Mouse (Mus musculus) retina, postnatal 1 day (tissue): ENCODE data around the gene Pptc7.

Experiments
- DNase-seq: peaks from one replicate; pipeline ENCODE4 v3.0.0-alpha.2; 2012

The Pptc7 gene

GRCm38 (mm10) chr5:122284183-122285028 is at the start of gene Pptc7:
Gene Pptc7, plus strand, starts transcription at chr5:122284365.
- peak; percentile 94 for DNase-seq

GRCm38 (mm10) chr5:122235196-122235836 is 48.8 kb upstream of the Pptc7 start:
- no peak for DNase-seq

DNA sequence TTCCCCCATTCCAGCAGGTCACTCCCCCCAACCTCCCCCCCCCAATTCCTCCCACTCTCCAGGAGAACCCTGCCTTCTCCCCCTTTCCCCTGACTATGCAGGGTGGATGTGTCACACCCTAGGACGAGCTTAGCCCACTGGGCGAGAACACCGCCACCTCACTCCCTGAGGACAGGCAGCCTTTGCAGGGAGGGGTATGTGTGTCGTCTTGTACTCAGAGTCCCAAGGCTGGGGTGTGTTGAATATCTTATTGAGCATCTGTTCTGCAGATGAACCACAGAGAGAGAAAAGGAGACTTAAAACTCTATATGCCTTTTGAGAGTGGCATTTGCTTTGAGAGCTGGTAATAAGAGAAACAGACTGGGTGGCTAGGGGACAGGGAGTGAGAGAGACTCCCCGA is 47.0 kb upstream of the Pptc7 start:
- DNase-seq, result no peak

DNA sequence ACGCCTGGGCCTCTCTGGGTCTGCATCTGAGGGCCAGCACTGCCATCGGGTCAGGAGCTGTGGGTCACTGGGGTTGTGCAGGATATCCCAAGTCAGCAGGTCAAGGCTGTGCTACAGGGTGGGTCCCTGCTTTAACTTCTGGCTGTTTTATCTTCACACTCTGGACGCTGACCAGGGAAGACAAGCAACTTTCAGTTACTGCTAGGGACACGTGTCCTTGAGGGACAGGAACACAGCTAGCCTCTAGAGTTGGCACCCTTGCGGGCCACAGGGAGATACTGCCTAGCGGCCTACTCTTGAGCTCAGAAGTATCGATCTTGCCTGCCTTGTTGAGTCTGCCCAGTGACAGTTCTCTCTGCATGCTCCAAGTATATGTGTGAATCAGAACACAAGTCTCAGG is 44.5 kb upstream of the Pptc7 start:
- no peak for DNase-seq

- DNase-seq, result no peak
These were observed 43.6 kb upstream of the Pptc7 start for GRCm38 (mm10) chr5:122240521-122240920.

- DNase-seq, result no peak
These were observed 43.2 kb upstream of the Pptc7 start for GRCm38 (mm10) chr5:122240989-122241388.

- DNase-seq, result no peak
These were observed 41.5 kb upstream of the Pptc7 start for GRCm38 (mm10) chr5:122242521-122243123.

DNA sequence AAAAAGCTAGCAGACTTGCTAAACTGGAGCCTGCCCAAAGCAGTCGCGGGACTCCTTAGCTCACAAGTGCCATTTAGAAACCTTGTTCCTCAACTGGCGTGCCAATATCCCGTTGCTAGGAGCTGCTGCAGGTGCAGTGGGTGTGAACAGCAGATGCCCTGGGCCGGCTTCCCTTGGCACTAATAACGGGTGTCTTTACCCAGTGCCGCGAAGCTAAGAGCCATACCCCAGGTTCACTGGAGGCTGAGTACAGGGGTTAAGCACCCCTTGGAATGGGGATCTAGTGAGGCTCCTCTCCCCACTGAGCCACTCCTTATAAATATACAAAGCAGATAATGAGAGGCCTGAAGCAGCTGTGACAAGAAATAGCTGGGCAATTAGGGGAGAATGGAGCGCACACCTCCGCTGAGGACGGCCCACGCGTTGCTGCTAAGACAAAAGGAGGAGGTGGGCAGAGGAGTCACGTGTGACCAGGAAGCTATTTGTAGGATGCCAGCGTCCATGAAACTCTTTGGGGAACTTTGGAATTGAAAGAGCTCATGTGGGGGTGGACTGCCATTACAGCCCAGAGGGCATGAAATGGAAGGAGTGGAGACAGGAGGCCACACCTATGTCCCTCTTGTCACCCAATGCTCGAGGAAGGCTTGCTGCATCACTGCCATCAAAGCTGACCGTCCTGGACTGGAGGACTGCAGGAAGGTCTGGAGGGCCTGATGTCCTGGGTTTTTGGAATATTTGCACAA is 40.2 kb upstream of the Pptc7 start:
- no peak for DNase-seq

DNA sequence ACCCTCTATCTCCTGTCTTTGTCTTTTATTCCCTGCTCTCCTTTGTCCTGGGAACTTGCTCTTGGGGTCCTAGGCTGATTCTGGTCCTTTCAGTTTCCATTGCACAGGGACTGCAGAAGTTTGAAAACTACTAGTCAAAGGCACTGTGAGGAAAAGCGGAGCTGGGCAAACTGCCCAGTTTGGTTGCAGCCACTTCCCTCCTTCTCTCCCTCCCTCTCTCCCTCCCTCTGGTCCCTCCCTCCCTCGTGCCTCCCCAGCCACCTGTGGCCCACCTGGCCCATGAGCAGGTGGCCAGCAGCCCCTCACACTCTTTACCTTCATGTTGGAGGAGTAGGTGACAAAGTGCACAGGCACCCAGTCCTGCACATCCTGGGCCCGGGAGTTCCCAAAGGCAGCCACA is 39.0 kb upstream of the Pptc7 start:
- no peak for DNase-seq

DNA sequence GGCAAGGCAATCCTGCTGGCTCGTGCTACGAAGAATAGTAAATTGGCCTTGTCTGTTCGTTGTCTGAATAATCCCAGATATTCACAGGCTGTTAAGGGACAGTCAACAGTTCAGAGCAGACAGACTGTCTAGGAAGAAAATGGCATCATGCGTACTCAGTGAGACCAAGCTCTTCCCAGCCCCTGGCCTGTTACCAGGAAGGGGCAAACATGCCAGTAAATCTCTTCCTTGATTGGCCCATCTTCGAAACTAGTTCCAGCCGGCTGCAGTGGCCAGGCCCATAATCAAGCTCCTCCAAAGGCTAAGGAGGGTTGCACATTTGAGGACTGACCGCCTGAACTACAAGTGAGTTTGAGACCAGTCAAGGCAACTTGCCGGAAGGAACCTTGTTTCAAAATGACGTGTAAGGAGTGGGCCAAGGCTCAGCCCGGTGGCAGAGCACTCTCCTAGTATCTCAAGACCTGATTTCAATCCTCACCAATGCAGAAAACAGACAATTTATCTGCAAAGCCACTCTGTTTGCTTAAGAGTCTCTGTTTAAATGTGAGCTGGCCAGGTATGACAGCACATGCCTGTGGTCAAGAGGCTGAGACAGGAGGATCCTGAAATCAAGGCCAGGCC is 37.5 kb upstream of the Pptc7 start:
- DNase-seq, result no peak

DNA sequence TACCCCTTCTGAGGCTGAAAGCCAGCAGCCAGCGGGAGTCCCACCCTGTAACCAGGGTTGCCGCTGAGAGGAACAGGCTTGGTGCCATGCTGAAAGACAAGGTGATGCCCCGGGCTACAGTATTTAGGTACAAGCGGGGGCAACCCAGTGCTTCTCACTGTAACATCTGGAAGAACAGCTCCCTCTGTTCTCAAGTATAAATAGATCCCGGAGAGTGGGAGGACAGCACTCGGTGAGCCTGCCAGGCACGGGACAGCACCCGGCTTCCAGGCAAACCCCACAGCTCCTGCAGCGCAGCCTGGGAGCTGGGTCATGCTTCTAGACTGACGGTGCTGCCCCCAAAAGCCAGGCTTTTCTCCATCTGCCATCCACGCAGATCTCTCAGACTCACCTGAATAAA is 36.6 kb upstream of the Pptc7 start:
- DNase-seq, result no peak

DNA sequence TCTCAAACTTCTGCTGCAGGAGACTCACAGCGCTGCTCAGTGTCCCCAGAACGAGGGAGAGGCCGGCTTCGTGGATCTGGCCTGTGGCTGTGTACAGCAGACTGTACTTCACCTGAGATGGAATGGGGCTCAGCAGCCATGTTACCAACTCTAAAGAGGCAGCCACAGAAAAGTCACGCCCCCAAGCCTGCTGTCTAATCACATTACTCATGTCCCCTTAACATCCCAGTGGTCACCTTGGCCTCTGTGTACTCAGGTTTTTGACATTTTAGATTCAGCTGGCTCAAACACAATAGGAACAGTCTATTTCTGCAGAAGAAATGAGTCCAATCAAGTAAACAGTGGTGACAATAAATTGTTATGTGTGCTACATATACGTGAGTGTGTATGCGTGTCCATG is 36.2 kb upstream of the Pptc7 start:
- no peak for DNase-seq

DNA sequence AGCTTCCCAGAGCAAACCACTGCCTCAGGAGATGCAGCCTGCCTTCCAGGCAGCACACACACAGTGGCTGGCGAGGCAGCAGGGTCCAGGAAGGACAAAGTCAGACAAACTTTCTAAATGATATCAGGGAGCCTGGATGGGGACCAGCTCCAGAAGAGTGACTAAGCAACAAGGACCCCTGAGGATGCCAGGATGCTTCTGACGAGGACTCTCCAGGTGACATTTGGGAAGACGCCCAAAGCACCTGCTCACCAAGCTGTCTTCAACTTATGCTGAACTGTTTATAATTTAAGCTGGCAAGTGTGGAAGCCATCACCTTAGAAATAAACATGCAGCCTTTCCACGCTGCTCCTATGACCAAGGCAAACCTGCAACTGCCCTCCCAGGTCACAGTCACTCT is 34.9 kb upstream of the Pptc7 start:
- no peak for DNase-seq

GRCm38 (mm10) chr5:122251895-122252606 is 32.1 kb upstream of the Pptc7 start:
- DNase-seq, result no peak

DNA sequence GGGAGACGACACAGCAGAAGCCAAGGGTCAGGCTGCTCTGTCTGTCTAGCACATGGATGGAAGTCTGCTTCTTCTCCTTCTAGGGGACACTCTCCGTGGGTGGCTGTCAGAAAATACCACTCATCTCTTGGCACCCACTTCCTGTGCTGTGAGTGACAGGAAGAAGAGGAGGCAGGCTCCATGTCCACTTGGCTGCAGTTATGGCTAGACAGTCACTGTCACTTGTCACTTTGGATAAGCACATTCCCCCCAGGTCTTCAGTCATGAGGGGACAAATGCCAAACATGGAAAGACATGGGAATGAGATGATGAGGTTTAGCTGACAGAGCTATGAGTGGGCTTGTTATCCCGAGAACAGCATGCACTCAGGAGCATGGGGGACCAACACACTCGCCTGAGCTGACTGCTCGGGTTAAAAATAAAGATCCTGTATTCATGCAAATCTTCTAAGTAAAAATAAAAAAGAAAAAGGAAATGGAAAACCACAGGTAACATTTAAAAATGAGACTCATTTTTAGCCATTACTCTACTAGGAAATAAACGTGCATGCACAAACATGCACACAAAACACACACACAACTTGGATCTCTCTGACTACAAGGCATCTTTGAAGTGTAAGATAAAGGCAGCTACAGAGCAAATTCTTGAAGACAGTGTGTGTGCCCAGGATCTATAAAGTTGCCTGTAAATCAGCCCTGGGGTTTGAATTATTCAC is 26.0 kb upstream of the Pptc7 start:
- no peak for DNase-seq

- no peak for DNase-seq
These were observed 22.1 kb upstream of the Pptc7 start for GRCm38 (mm10) chr5:122262104-122262503.

GRCm38 (mm10) chr5:122263933-122264905 is 19.9 kb upstream of the Pptc7 start, which contains the start of gene Tctn1:
Gene Tctn1, minus strand, starts transcription at chr5:122264460.
- peak; percentile 97 for DNase-seq

- peak; percentile 38 for DNase-seq
These were observed 19.0 kb upstream of the Pptc7 start for GRCm38 (mm10) chr5:122265187-122265586.

GRCm38 (mm10) chr5:122265942-122266341 is 18.2 kb upstream of the Pptc7 start:
- DNase-seq, result no peak

DNA sequence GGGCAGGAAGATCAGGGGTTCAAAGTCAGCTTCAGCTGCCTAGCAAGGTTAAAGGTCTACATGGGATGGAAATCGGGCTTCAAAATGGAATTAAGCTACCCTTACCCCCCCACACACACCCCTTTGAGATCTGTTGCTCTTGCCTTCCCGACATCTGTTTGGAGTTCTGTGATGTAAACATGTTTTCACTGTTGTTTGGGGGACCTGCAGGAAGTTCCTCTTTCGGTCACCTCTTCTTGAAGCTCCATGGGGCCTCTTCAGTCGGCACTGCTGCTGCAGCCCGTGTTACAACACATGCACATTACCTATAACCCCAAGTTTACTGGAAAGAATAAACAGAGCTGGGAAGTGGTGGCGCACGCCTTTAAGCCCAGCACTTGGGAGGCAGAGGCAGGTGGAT is 17.0 kb upstream of the Pptc7 start:
- no peak for DNase-seq
